Mouse (Mus musculus): Measurements from ENCODE around the gene Shld2.

Shld2 gene

GRCm38 (mm10) chr14:34310234-34310965 is at the start of gene Shld2, which contains the start of gene Glud1:
Gene Shld2 (minus strand): TSS chr14:34310493.
Gene Glud1 (plus strand): TSS chr14:34310727.
- peak; percentile 78 for DNase-seq (ENCODE audit: low read depth, low spot score)

- no peak for DNase-seq (ENCODE audit: low read depth, low spot score)
Observed at GRCm38 (mm10) chr14:34359676-34360244, 49.5 kb upstream of the Shld2 start.

GRCm38 (mm10) chr14:34357671-34358455 is 47.6 kb upstream of the Shld2 start:
- no peak for DNase-seq (ENCODE audit: low read depth, low spot score)

GRCm38 (mm10) chr14:34355301-34355700 is 45.0 kb upstream of the Shld2 start, which contains the start of gene Fam25c:
Gene Fam25c (minus strand): TSS chr14:34355433.
- no peak for DNase-seq (ENCODE audit: low read depth, low spot score)

GRCm38 (mm10) chr14:34354456-34354855 is 44.2 kb upstream of the Shld2 start:
- no peak for DNase-seq (ENCODE audit: low read depth, low spot score)

GRCm38 (mm10) chr14:34353326-34353725 is 43.0 kb upstream of the Shld2 start:
- no peak for DNase-seq (ENCODE audit: low read depth, low spot score)

GRCm38 (mm10) chr14:34352523-34352922 is 42.2 kb upstream of the Shld2 start:
- no peak for DNase-seq (ENCODE audit: low read depth, low spot score)

GRCm38 (mm10) chr14:34351660-34352059 is 41.4 kb upstream of the Shld2 start:
- no peak for DNase-seq (ENCODE audit: low read depth, low spot score)

- no peak for DNase-seq (ENCODE audit: low read depth, low spot score)
Observed at GRCm38 (mm10) chr14:34349007-34349406, 38.7 kb upstream of the Shld2 start.

- DNase-seq (ENCODE audit: low read depth, low spot score): no peak
Observed at GRCm38 (mm10) chr14:34348301-34348700, 38.0 kb upstream of the Shld2 start.

GRCm38 (mm10) chr14:34347084-34347483 is 36.8 kb upstream of the Shld2 start:
- DNase-seq (ENCODE audit: low read depth, low spot score): no peak

GRCm38 (mm10) chr14:34345771-34346566 is 35.7 kb upstream of the Shld2 start:
- no peak for DNase-seq (ENCODE audit: low read depth, low spot score)

GRCm38 (mm10) chr14:34344361-34344760 is 34.1 kb upstream of the Shld2 start:
- DNase-seq (ENCODE audit: low read depth, low spot score): no peak

- DNase-seq (ENCODE audit: low read depth, low spot score): no peak
Observed at GRCm38 (mm10) chr14:34343078-34343477, 32.8 kb upstream of the Shld2 start.

- no peak for DNase-seq (ENCODE audit: low read depth, low spot score)
Observed at GRCm38 (mm10) chr14:34341993-34342392, 31.7 kb upstream of the Shld2 start.

GRCm38 (mm10) chr14:34339446-34339845 is 29.2 kb upstream of the Shld2 start:
- DNase-seq (ENCODE audit: low read depth, low spot score): no peak

- no peak for DNase-seq (ENCODE audit: low read depth, low spot score)
Observed at GRCm38 (mm10) chr14:34332476-34332875, 22.2 kb upstream of the Shld2 start.

- no peak for DNase-seq (ENCODE audit: low read depth, low spot score)
Observed at GRCm38 (mm10) chr14:34331886-34332285, 21.6 kb upstream of the Shld2 start.

GRCm38 (mm10) chr14:34330657-34331158 is 20.4 kb upstream of the Shld2 start:
- DNase-seq (ENCODE audit: low read depth, low spot score): no peak

GRCm38 (mm10) chr14:34327618-34328017 is 17.3 kb upstream of the Shld2 start:
- no peak for DNase-seq (ENCODE audit: low read depth, low spot score)

GRCm38 (mm10) chr14:34326606-34327005 is 16.3 kb upstream of the Shld2 start:
- DNase-seq (ENCODE audit: low read depth, low spot score): no peak

All from c-Kit-negative CD71-positive TER-119-positive erythroid progenitor cells, embryonic 14.5 days (primary cell).